Mouse (Mus musculus): ENCODE results near the gene Nms. TPM values are rescaled to one million over a fixed set of nuclear protein-coding genes. Genes with fewer than 3 reads are reported as not detected.

Gene Nms
- not detected in 2 replicates for polyA plus RNA-seq (2012; rRNA removed)

DNA sequence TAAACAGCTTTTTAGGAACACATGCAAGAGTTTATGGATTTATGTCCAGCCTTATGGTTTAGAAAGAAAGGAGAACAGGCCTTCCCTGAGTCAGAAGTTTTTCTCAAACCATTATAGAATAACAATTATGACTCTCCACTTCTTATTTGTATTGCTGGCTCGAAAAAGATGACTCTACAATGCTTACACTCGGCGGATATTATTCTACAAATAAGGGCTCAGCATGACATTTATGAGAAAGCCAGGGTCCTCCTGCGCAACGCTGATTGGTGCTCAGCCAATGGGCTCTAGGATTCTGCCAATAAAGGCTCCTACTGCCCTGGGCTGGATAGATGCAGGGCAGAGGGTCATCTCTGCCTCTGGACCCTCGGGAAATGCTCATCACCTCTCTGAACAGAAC, at the start of gene Nms:
Gene Nms (plus strand): TSS at position 301 of the 400 bp plus-strand sequence.
- 70% methylated on average over 6 of the region's 6 CpGs for WGBS
- no peak for DNase-seq
- no peak for TF ChIP-seq CTCF (IDR thresholded peaks at IDR 0.05; ENCODE audit: insufficient read depth, low read length)
- H3K4me3 ChIP-seq (replicated peaks; ENCODE audit: extremely low read depth, low read depth, low read length): no peak within 1 kb of the TSS
- no peaks in the 10 kb centered on the region for H3K4me1 ChIP-seq (ENCODE audit: control insufficient read depth, insufficient read depth, low read length)

DNA sequence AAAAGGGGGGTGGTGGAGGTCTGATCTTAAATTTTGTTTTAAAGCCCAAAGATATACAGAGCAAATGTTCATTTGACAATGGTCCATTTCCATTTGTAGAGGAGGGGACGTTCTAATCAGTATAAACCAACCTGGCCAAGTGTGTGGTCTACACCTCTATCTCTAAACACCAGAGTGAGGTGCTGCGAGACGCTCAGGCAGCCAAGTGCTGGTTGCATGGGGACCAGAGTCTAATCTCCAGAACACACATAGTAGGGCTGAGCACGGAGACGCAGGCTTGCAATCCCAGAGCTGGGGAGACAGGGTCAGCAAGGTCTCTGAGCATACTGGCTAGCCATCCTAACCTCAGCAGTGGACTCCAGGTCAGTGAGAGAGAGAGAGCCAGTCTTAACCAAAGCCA, 47.5 kb upstream of the Nms start:
- TF ChIP-seq POLR2A (IDR thresholded peaks at IDR 0.05; ENCODE audit: borderline replicate concordance, extremely low read depth, low read depth, low read length): no peak
- TF ChIP-seq CTCF (IDR thresholded peaks at IDR 0.05; ENCODE audit: insufficient read depth, low read length): no peak
- H3K4me1 ChIP-seq (ENCODE audit: control insufficient read depth, insufficient read depth, low read length): no peaks in the 10 kb centered on the region
- H3K4me3 ChIP-seq (replicated peaks; ENCODE audit: extremely low read depth, low read depth, low read length): no peak overlapping the region
- WGBS: 80% methylated on average over 5 of the region's 5 CpGs
- no peak for DNase-seq

DNA sequence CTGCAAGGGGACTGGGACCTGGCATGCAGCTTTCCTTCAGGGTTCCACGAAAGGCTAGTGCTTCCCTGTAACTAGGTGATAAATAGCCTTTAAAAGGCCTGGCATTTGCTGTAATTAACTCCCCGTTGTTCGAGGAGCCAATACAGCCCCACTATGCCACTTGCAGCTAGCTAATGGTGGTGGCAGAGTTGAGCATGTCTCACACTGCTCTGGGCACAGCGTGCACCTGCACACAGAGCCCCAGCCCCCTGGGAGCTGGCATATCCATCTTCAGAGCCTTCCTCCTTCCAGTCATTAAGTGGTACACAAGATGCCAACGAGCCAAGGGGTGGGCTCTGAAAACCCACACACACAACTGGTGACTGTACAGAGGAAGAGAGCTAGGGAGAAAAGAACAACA, 45.9 kb upstream of the Nms start:
- TF ChIP-seq CTCF (IDR thresholded peaks at IDR 0.05; ENCODE audit: insufficient read depth, low read length) (no peak), POLR2A (IDR thresholded peaks at IDR 0.05; ENCODE audit: borderline replicate concordance, extremely low read depth, low read depth, low read length) (no peak)
- 74% methylated on average over 5 of the region's 5 CpGs for WGBS
- no peaks in the 10 kb centered on the region for H3K4me1 ChIP-seq (ENCODE audit: control insufficient read depth, insufficient read depth, low read length)
- H3K4me3 ChIP-seq (replicated peaks; ENCODE audit: extremely low read depth, low read depth, low read length): no peak overlapping the region
- DNase-seq: no peak

DNA sequence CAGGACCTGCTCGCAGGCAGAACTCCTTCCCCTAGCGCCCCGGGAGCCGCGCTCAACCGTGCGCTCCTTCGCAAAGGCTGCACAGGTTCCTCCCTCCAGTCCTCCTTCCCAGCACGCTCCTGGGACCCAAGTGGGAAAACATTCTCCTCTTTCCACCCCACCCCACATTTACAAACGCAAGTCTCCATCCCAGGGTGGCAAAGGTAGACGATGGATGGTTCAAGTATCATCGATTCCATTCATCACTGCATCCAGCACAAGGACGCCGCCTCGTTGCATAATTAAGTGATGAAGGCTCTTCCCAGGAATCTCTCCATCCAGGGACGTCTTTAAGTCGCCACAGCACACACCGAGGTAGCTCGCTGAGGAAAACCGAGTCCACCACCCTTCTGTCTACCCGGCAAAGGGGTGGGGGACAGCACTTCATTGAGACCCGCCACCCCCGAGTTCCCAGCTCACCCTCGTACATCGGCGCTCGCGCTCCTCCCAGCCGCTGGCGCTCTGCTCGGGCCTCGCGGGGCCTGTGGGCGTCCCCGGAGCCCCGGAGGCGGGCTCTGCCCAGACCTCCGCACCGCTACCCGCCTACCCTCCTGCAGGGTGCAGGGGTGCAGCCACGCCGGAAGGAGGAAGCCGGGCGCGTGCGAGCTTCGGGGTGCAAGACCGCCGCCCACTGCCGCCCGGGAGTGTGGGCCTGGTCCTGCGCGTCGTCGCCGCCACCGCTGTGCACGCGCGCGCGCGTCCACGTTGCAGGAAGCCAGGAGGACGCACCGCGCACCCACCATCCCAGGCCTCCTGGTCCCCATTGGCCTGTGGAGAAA, 41.3 kb upstream of the Nms start, which contains the start of gene Chst10:
Gene Chst10 (minus strand): TSS at position 731 of the 818 bp plus-strand sequence.
- no peak for DNase-seq
- no peaks in the 10 kb centered on the region for H3K4me1 ChIP-seq (ENCODE audit: control insufficient read depth, insufficient read depth, low read length)
- TF ChIP-seq CTCF (IDR thresholded peaks at IDR 0.05; ENCODE audit: insufficient read depth, low read length) (no peak), POLR2A (IDR thresholded peaks at IDR 0.05; ENCODE audit: borderline replicate concordance, extremely low read depth, low read depth, low read length) (no peak)
- 1% methylated on average over 67 of the region's 67 CpGs for WGBS
- H3K4me3 ChIP-seq (replicated peaks; ENCODE audit: extremely low read depth, low read depth, low read length): peak within 1 kb of the TSS; percentile 41

DNA sequence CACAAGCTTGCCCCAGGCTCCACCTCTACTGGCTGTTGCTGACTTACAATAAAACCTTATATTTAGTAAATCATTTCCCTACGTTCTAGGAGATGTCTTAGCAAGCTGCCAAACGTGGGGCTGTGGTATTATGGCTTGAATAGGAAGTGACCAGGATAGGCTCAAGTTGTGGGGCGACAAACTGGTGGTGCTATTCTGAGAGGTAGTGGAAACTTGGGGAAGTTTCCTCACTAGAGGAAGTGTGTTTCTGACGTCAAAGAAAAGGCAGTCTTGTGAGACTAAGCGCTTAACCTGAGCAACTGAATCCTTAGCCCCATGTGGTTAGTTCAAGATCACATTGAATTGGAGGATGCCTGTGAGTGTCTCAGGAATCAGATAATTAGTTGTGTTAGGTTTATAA, 36.4 kb upstream of the Nms start:
- WGBS: 40% methylated on average over 5 of the region's 5 CpGs
- no peak overlapping the region for H3K4me3 ChIP-seq (replicated peaks; ENCODE audit: extremely low read depth, low read depth, low read length)
- no peaks in the 10 kb centered on the region for H3K4me1 ChIP-seq (ENCODE audit: control insufficient read depth, insufficient read depth, low read length)
- DNase-seq: no peak
- TF ChIP-seq POLR2A (IDR thresholded peaks at IDR 0.05; ENCODE audit: borderline replicate concordance, extremely low read depth, low read depth, low read length) (no peak), CTCF (IDR thresholded peaks at IDR 0.05; ENCODE audit: insufficient read depth, low read length) (no peak)

DNA sequence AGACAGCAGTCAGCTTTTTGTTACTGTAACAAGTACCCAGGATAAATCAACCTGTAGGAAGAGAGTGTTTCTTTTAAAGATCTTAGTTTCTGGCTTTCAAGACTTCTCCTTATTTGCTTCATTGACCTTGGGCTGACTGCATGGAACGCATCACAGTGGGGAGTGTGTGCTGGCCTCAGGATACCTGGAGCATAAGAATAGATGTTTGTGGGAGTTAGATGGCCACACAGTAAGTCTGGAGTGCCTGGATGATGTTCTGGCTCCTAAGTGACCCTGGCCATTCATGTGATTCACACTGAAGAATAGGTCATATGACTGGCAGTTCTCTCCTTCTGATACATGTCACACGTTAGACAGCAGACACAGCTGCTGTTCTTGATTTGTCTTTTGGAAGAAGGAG, 35.0 kb upstream of the Nms start:
- H3K4me1 ChIP-seq (ENCODE audit: control insufficient read depth, insufficient read depth, low read length): no peaks in the 10 kb centered on the region
- DNase-seq: no peak
- H3K4me3 ChIP-seq (replicated peaks; ENCODE audit: extremely low read depth, low read depth, low read length): no peak overlapping the region
- TF ChIP-seq POLR2A (IDR thresholded peaks at IDR 0.05; ENCODE audit: borderline replicate concordance, extremely low read depth, low read depth, low read length) (no peak), CTCF (IDR thresholded peaks at IDR 0.05; ENCODE audit: insufficient read depth, low read length) (no peak)
- WGBS: 64% methylated on average over 2 of the region's 2 CpGs

DNA sequence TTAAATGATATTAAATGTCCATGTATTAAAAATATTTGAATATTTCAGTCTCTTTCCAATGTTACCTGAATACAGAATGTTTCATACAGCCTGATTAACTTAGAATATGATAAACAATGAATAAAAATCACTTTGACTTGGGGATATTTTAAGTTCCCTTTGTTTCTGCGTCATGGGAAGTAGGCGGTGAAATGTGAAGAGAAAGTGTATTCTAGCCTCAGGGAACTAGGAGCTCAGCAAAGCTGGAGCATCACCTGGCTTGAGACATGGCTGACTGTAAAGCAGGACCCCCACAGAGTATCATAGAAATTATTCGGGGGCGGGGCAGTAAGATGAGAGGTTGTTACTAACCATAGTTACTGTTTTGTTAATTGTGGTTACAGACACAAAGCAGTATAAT, 10.0 kb upstream of the Nms start:
- no peaks in the 10 kb centered on the region for H3K4me1 ChIP-seq (ENCODE audit: control insufficient read depth, insufficient read depth, low read length)
- 82% methylated on average over 4 of the region's 4 CpGs for WGBS
- TF ChIP-seq CTCF (IDR thresholded peaks at IDR 0.05; ENCODE audit: insufficient read depth, low read length): no peak
- no peak for TF ChIP-seq POLR2A (IDR thresholded peaks at IDR 0.05; ENCODE audit: borderline replicate concordance, extremely low read depth, low read depth, low read length)
- H3K4me3 ChIP-seq (replicated peaks; ENCODE audit: extremely low read depth, low read depth, low read length): no peak overlapping the region
- DNase-seq: no peak

DNA sequence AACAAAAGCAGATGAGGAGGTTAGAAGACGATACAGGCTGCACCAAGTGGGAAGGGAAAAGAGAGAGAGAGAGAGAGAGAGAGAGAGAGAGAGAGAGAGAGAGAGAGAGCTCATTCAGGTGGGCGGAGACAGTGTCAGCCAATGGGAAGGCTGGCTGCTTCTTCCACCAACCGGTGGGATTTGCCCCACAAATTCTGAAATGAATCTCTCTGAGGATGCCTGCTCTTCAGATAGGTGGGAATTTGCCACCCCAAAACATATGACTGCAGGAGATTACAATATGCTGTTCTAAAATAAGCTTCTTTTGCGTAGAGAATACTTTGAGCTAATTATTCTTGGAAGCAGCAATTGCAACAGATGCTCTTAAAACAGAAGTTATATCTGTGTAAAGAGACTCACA, 9.5 kb upstream of the Nms start:
- Histone ChIP-seq H3K4me1 (ENCODE audit: control insufficient read depth, insufficient read depth, low read length) (no peaks in the 10 kb centered on the region), H3K4me3 (replicated peaks; ENCODE audit: extremely low read depth, low read depth, low read length) (no peak overlapping the region)
- no peak for DNase-seq
- TF ChIP-seq POLR2A (IDR thresholded peaks at IDR 0.05; ENCODE audit: borderline replicate concordance, extremely low read depth, low read depth, low read length): no peak
- no peak for TF ChIP-seq CTCF (IDR thresholded peaks at IDR 0.05; ENCODE audit: insufficient read depth, low read length)
- 65% methylated on average over 4 of the region's 4 CpGs for WGBS

DNA sequence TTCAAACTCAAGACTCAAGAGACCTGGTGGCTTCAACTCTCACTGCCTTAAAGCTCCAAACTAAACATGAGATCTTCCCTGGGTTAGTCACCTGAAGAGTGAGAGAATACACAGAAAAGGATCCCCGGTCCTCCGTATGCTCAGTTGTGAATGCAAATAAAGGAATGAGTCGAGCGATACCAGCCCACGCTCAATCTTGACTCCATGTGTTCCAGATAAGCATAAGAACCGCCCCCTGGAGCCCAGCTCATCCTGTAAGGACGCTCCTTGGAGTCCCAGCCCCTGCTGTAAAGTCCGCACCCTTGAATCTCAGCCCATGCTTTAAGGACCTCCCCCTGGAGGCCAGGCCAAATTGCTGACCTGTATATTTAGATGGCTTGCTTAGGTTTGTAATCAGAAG, 8.2 kb upstream of the Nms start:
- no peaks in the 10 kb centered on the region for H3K4me1 ChIP-seq (ENCODE audit: control insufficient read depth, insufficient read depth, low read length)
- 47% methylated on average over 8 of the region's 8 CpGs for WGBS
- H3K4me3 ChIP-seq (replicated peaks; ENCODE audit: extremely low read depth, low read depth, low read length): no peak overlapping the region
- TF ChIP-seq CTCF (IDR thresholded peaks at IDR 0.05; ENCODE audit: insufficient read depth, low read length): no peak
- no peak for TF ChIP-seq POLR2A (IDR thresholded peaks at IDR 0.05; ENCODE audit: borderline replicate concordance, extremely low read depth, low read depth, low read length)
- no peak for DNase-seq

DNA sequence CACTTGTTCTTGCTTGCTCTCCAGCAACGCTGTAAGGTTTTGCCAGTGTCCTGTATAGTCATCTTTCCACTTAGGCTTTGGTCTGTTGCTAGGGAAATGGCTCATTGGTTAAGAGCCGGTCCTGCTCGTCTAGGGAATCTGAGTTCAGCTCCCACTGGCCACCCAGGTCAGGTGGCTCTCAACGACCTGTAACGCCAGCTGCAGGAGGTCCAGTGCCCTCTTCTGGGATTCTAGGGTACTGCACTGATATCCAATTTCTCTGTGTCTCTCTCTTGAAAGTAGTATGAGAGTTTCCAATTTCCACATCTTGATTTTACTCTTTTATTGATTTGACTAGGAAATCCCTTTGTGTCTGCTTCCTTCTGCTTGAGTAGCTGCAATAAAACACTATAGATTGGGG, 4.3 kb upstream of the Nms start:
- no peak for TF ChIP-seq POLR2A (IDR thresholded peaks at IDR 0.05; ENCODE audit: borderline replicate concordance, extremely low read depth, low read depth, low read length)
- 0 out of 2 replicates have a peak, but pooled peaks have one; percentile 18 for TF ChIP-seq CTCF (IDR thresholded peaks at IDR 0.05; ENCODE audit: insufficient read depth, low read length)
- no peaks in the 10 kb centered on the region for H3K4me1 ChIP-seq (ENCODE audit: control insufficient read depth, insufficient read depth, low read length)
- no peak for DNase-seq
- 35% methylated on average over 5 of the region's 5 CpGs for WGBS
- H3K4me3 ChIP-seq (replicated peaks; ENCODE audit: extremely low read depth, low read depth, low read length): no peak overlapping the region

Measured in lung, adult 2 months (tissue).